Mouse (Mus musculus): Measurements from ENCODE around the gene Aldh3b2.
A peak's percentile ranks its signal among the peaks of the same experiment; 100 is the strongest.
"Not testable (repeated sequence)": the region's sequence is repeated elsewhere in the genome, so short reads cannot be mapped to it uniquely, and the experiment has no call there.

The Aldh3b2 gene

GRCm38 (mm10) chr19:3948546-3948945 lies 23.6 kb upstream of the Aldh3b2 start:
- no peak for DNase-seq

GRCm38 (mm10) chr19:3950331-3950730 lies 21.8 kb upstream of the Aldh3b2 start:
- no peak for DNase-seq

- no peak for DNase-seq
Measured at GRCm38 (mm10) chr19:3951461-3951860, 20.7 kb upstream of the Aldh3b2 start.

GRCm38 (mm10) chr19:3952099-3952498 lies 20.0 kb upstream of the Aldh3b2 start:
- no peak for DNase-seq

- DNase-seq: no peak
Measured at GRCm38 (mm10) chr19:3955033-3955432, 17.1 kb upstream of the Aldh3b2 start.

- DNase-seq: no peak
Measured at GRCm38 (mm10) chr19:3955804-3956203, 16.3 kb upstream of the Aldh3b2 start.

- DNase-seq: not testable (repeated sequence)
Measured at GRCm38 (mm10) chr19:3957296-3958036, 14.7 kb upstream of the Aldh3b2 start.

GRCm38 (mm10) chr19:3958470-3958869 lies 13.7 kb upstream of the Aldh3b2 start, which contains the start of gene Aldh3b3:
Aldh3b3 (plus strand) TSS chr19:3958645.
- DNase-seq: no peak

- no peak for DNase-seq
Measured at GRCm38 (mm10) chr19:3959030-3959429, 13.1 kb upstream of the Aldh3b2 start.

- DNase-seq: no peak
Measured at GRCm38 (mm10) chr19:3960211-3960610, 11.9 kb upstream of the Aldh3b2 start.

- DNase-seq: not testable (repeated sequence)
Measured at GRCm38 (mm10) chr19:3961805-3962204, 10.3 kb upstream of the Aldh3b2 start.

- DNase-seq: peak; percentile 30
Measured at GRCm38 (mm10) chr19:3962469-3962868, 9.7 kb upstream of the Aldh3b2 start.

GRCm38 (mm10) chr19:3964030-3964429 lies 8.1 kb upstream of the Aldh3b2 start:
- no peak for DNase-seq

GRCm38 (mm10) chr19:3966330-3967075 lies 5.6 kb upstream of the Aldh3b2 start:
- DNase-seq: no peak

GRCm38 (mm10) chr19:3967258-3967657 lies 4.9 kb upstream of the Aldh3b2 start:
- DNase-seq: no peak

- DNase-seq: not testable (repeated sequence)
Measured at GRCm38 (mm10) chr19:3974608-3975007, 2.5 kb downstream of the Aldh3b2 start.

- no peak for DNase-seq
Measured at GRCm38 (mm10) chr19:3975866-3976265, 3.7 kb downstream of the Aldh3b2 start.

- peak; percentile 85 for DNase-seq
Measured at GRCm38 (mm10) chr19:3980309-3980708, 8.2 kb downstream of the Aldh3b2 start.

GRCm38 (mm10) chr19:3980917-3981316 lies 8.8 kb downstream of the Aldh3b2 start:
- no peak for DNase-seq

- DNase-seq: no peak
Measured at GRCm38 (mm10) chr19:3983527-3984200, 11.5 kb downstream of the Aldh3b2 start.

GRCm38 (mm10) chr19:3985261-3985681 lies 13.1 kb downstream of the Aldh3b2 start:
- DNase-seq: no peak

- no peak for DNase-seq
Measured at GRCm38 (mm10) chr19:3986334-3986733, 14.2 kb downstream of the Aldh3b2 start, which contains the start of gene Acy3. Acy3 (plus strand) TSS chr19:3986570.

GRCm38 (mm10) chr19:3988066-3988465 lies 15.9 kb downstream of the Aldh3b2 start:
- DNase-seq: no peak
